33 mouse cellular contexts compared by ENCODE assay signal in genomic region chr16:65160286-65160685, GRCm38 (mm10). TPM values are rescaled to one million over a fixed set of nuclear protein-coding genes. Genes with fewer than 3 reads are reported as not detected.
DNase-seq lines count a peak whose midpoint lies in the region; ATAC-seq lines count a peak whose summit lies in the region.
"Had no signal": no experiment of that assay in that cellular context is flagged by ENCODE, and none has a peak within 500 bp of the region (broad histone marks: within the 10 kb centered on the region; RNA-seq: fewer than 3 reads in every experiment).

No protein-coding gene starts in this region.

- no peaks in the 10 kb centered on the region for H3K9me3 ChIP-seq in hindbrain, embryonic 11.5 days (ENCODE audit: control insufficient read depth, low read length)
- H3K9me3 ChIP-seq in hindbrain, embryonic 10.5 days = no peaks in the 10 kb centered on the region
- no peaks in the 10 kb centered on the region for H3K9me3 ChIP-seq in neural tube, embryonic 11.5 days (ENCODE audit: control insufficient read depth, low read length)
- no peaks in the 10 kb centered on the region for H3K9me3 ChIP-seq in neural tube, embryonic 15.5 days (replicated peaks)
- H3K9me3 ChIP-seq in hindbrain, embryonic 13.5 days = no peaks in the 10 kb centered on the region
- H3K9me3 ChIP-seq: embryonic facial prominence, embryonic 15.5 days; forebrain, embryonic 13.5 days; heart, embryonic 10.5 days; heart, embryonic 15.5 days; liver, embryonic 15.5 days; neural tube, embryonic 12.5 days had no signal

- no peak overlapping the region for H3K9ac ChIP-seq in hindbrain, embryonic 11.5 days (ENCODE audit: low read depth, low read length)
- H3K9ac ChIP-seq in neural tube, embryonic 11.5 days (ENCODE audit: low read length) = no peak overlapping the region
- no peak overlapping the region for H3K9ac ChIP-seq in neural tube, embryonic 15.5 days (replicated peaks)
- no peak overlapping the region for H3K9ac ChIP-seq in hindbrain, embryonic 13.5 days
- H3K9ac ChIP-seq: embryonic facial prominence, embryonic 15.5 days; forebrain, embryonic 13.5 days; heart, embryonic 15.5 days; liver, embryonic 15.5 days; lung, embryonic 14.5 days; neural tube, embryonic 12.5 days had no signal

- peak; percentile 77 for ATAC-seq in hindbrain, embryonic 11.5 days (ENCODE audit: low FRiP score)
- 0 out of 2 replicates have a peak, but pooled peaks have one; percentile 48 for ATAC-seq in neural tube, embryonic 11.5 days (ENCODE audit: insufficient read depth, low FRiP score, low TSS enrichment)
- no peak; the same call in 1 of the 2 replicates for ATAC-seq in neural tube, embryonic 15.5 days (ENCODE audit: low FRiP score)
- ATAC-seq in hindbrain, embryonic 13.5 days (ENCODE audit: low FRiP score) = 0 out of 2 replicates have a peak, but pooled peaks have one; percentile 39
- ATAC-seq: activated CD4-positive, CD25-positive, alpha-beta regulatory T cell, adult 4 months; forebrain, embryonic 13.5 days; intestine, embryonic 16.5 days had no signal

- peak; percentile 33 for DNase-seq in hindbrain, embryonic 11.5 days (ENCODE audit: low spot score)
- no peak for DNase-seq in hindbrain, embryonic 10.5 days (ENCODE audit: low spot score)
- DNase-seq in neural tube, embryonic 11.5 days (ENCODE audit: low spot score) = peak; percentile 14
- DNase-seq in mesoderm, embryonic 11.5 days (ENCODE audit: low read depth, low spot score) = peak; percentile 23
- no peak for DNase-seq in thymus, postnatal 10 days (ENCODE audit: low spot score in 2 of 2)
- DNase-seq: adrenal gland, adult 2 months; adrenal gland, postnatal 36 days; B cell, adult 2 months; cerebellum, adult 2 months; cerebellum, postnatal 14 days; gastrocnemius, postnatal 25 days; heart, adult 11 months; kidney, adult 9 months; kidney, postnatal 14 days; lung, embryonic 14.5 days; lung, postnatal 14 days; right cerebral cortex, postnatal 14 days; thymus, postnatal 25 days had no signal

- no peak overlapping the region for H3K27ac ChIP-seq in hindbrain, embryonic 11.5 days (ENCODE audit: low read depth, low read length)
- no peak overlapping the region for H3K27ac ChIP-seq in hindbrain, embryonic 10.5 days
- H3K27ac ChIP-seq in neural tube, embryonic 11.5 days (ENCODE audit: low read depth, low read length) = no peak overlapping the region
- H3K27ac ChIP-seq in neural tube, embryonic 15.5 days (replicated peaks) = no peak overlapping the region
- no peak overlapping the region for H3K27ac ChIP-seq in hindbrain, embryonic 13.5 days
- H3K27ac ChIP-seq: embryonic facial prominence, embryonic 15.5 days; forebrain, embryonic 13.5 days; heart, embryonic 10.5 days; heart, embryonic 15.5 days; liver, embryonic 15.5 days; neural tube, embryonic 12.5 days had no signal

- no peaks in the 10 kb centered on the region for H3K27me3 ChIP-seq in hindbrain, embryonic 11.5 days (ENCODE audit: control insufficient read depth, insufficient read depth, low read length)
- no peaks in the 10 kb centered on the region for H3K27me3 ChIP-seq in hindbrain, embryonic 10.5 days (ENCODE audit: insufficient read depth, poor library complexity, severe bottlenecking)
- no peaks in the 10 kb centered on the region for H3K27me3 ChIP-seq in neural tube, embryonic 11.5 days (ENCODE audit: control insufficient read depth, insufficient read depth, low read length)
- H3K27me3 ChIP-seq in neural tube, embryonic 15.5 days (replicated peaks) = no peaks in the 10 kb centered on the region
- H3K27me3 ChIP-seq in hindbrain, embryonic 13.5 days = no peaks in the 10 kb centered on the region
- H3K27me3 ChIP-seq: embryonic facial prominence, embryonic 15.5 days; forebrain, embryonic 13.5 days; heart, embryonic 15.5 days; liver, embryonic 15.5 days; neural tube, embryonic 12.5 days had no signal

- no peaks in the 10 kb centered on the region for H3K36me3 ChIP-seq in hindbrain, embryonic 11.5 days (ENCODE audit: control insufficient read depth, insufficient read depth, low read length)
- no peaks in the 10 kb centered on the region for H3K36me3 ChIP-seq in hindbrain, embryonic 10.5 days
- no peaks in the 10 kb centered on the region for H3K36me3 ChIP-seq in neural tube, embryonic 11.5 days (ENCODE audit: control insufficient read depth, insufficient read depth, low read length)
- H3K36me3 ChIP-seq in neural tube, embryonic 15.5 days = no peaks in the 10 kb centered on the region
- H3K36me3 ChIP-seq in hindbrain, embryonic 13.5 days = no peaks in the 10 kb centered on the region
- H3K36me3 ChIP-seq: embryonic facial prominence, embryonic 15.5 days; heart, embryonic 10.5 days; heart, embryonic 15.5 days; liver, embryonic 15.5 days; neural tube, embryonic 12.5 days had no signal

- H3K4me1 ChIP-seq in hindbrain, embryonic 11.5 days (replicated peaks; ENCODE audit: control insufficient read depth, insufficient read depth, low read length) = no peaks in the 10 kb centered on the region
- H3K4me1 ChIP-seq in hindbrain, embryonic 10.5 days (replicated peaks) = 0 out of 2 replicates have a peak, but pooled peaks cover 9% of the 10 kb centered on the region
- no peaks in the 10 kb centered on the region for H3K4me1 ChIP-seq in neural tube, embryonic 11.5 days (ENCODE audit: control insufficient read depth, insufficient read depth, low read length)
- peaks cover 6% of the 10 kb centered on the region for H3K4me1 ChIP-seq in neural tube, embryonic 15.5 days
- no peaks in the 10 kb centered on the region for H3K4me1 ChIP-seq in hindbrain, embryonic 13.5 days (replicated peaks)
- H3K4me1 ChIP-seq: embryonic facial prominence, embryonic 15.5 days; forebrain, embryonic 13.5 days; heart, embryonic 10.5 days; heart, embryonic 15.5 days; liver, embryonic 15.5 days; neural tube, embryonic 12.5 days had no signal

- H3K4me3 ChIP-seq in hindbrain, embryonic 11.5 days (ENCODE audit: low read depth, low read length) = no peak overlapping the region
- no peak overlapping the region for H3K4me3 ChIP-seq in hindbrain, embryonic 10.5 days
- no peak overlapping the region for H3K4me3 ChIP-seq in neural tube, embryonic 11.5 days (ENCODE audit: low read depth, low read length)
- no peak overlapping the region for H3K4me3 ChIP-seq in neural tube, embryonic 15.5 days (replicated peaks)
- H3K4me3 ChIP-seq in hindbrain, embryonic 13.5 days = no peak overlapping the region
- H3K4me3 ChIP-seq: embryonic facial prominence, embryonic 15.5 days; forebrain, embryonic 13.5 days; heart, embryonic 10.5 days; heart, embryonic 15.5 days; liver, embryonic 15.5 days; neural tube, embryonic 12.5 days had no signal

- WGBS in hindbrain, embryonic 11.5 days = 50% methylated on average over 3 of the region's 3 CpGs
- 46% methylated on average over 3 of the region's 3 CpGs for WGBS in hindbrain, embryonic 10.5 days
- WGBS in neural tube, embryonic 11.5 days = 48% methylated on average over 3 of the region's 3 CpGs
- WGBS in neural tube, embryonic 15.5 days = 43% methylated on average over 3 of the region's 3 CpGs
- WGBS in hindbrain, embryonic 13.5 days = 36% methylated on average over 3 of the region's 3 CpGs

- no peak overlapping the region for H3K4me2 ChIP-seq in hindbrain, embryonic 11.5 days (replicated peaks; ENCODE audit: low read depth, low read length)
- H3K4me2 ChIP-seq in neural tube, embryonic 11.5 days (ENCODE audit: low read depth) = no peak overlapping the region
- H3K4me2 ChIP-seq in neural tube, embryonic 15.5 days = no peak overlapping the region
- H3K4me2 ChIP-seq in hindbrain, embryonic 13.5 days = no peak overlapping the region
- H3K4me2 ChIP-seq: embryonic facial prominence, embryonic 15.5 days; forebrain, embryonic 13.5 days; heart, embryonic 15.5 days; liver, embryonic 15.5 days; lung, embryonic 14.5 days; midbrain, embryonic 11.5 days; neural tube, embryonic 12.5 days had no signal

RNA-seq across cellular contexts. Expression of gene Htr1f, which starts 54.6 kb away (rescaled TPM):
- polyA plus RNA-seq in hindbrain, embryonic 11.5 days (2014; fragmentation: Nextera tagmentation; extraction: Ambion mirVana) = 0.06 TPM in 2 replicates
- polyA plus RNA-seq in hindbrain, embryonic 10.5 days (2016; fragmentation: Nextera tagmentation; extraction: Ambion mirVana) = 0.05 and 0.06 TPM in 2 replicates
- not detected in 2 replicates for polyA plus RNA-seq in neural tube, embryonic 11.5 days (2014; fragmentation: Nextera tagmentation; extraction: Ambion mirVana)
- 0.84 and 0.99 TPM in 2 replicates for polyA plus RNA-seq in neural tube, embryonic 15.5 days (2015; fragmentation: Nextera tagmentation; extraction: Ambion mirVana)
- 0.14 and 0.22 TPM in 2 replicates for polyA plus RNA-seq in hindbrain, embryonic 13.5 days (2015; fragmentation: Nextera tagmentation; extraction: Ambion mirVana)
- polyA plus RNA-seq: activated CD4-positive, CD25-positive, alpha-beta regulatory T cell, adult 4 months; adrenal gland, adult 2 months; heart, embryonic 10.5 days; heart, embryonic 15.5 days; intestine, embryonic 16.5 days; limb, embryonic 11.5 days; liver, adult 2 months; liver, embryonic 15.5 days; lung, embryonic 14.5 days; small intestine, adult 2 months; stomach, embryonic 16.5 days had no signal

Comparison
In these comparisons a context has a peak if more than half of its experiments do, and no peak if none do; other contexts are left out.
1. DNase-seq: peak in hindbrain, embryonic 11.5 days (single experiment), neural tube, embryonic 11.5 days (single experiment) and mesoderm, embryonic 11.5 days (single experiment); none in hindbrain, embryonic 10.5 days (single experiment) and thymus, postnatal 10 days (0 of 2).